Mouse (Mus musculus) heart, embryonic 11.5 days (tissue): Measurements from ENCODE around the gene Srsf9. TPM values are rescaled to one million over a fixed set of nuclear protein-coding genes. Genes with fewer than 3 reads are reported as not detected.
A peak's percentile ranks its signal among the peaks of the same experiment; 100 is the strongest.

ENCODE experiments used
- ATAC-seq: fragments of 200-750 bp; cut with Nextera tagmentation; replicated peaks from 2 replicates; pipeline ENCODE4 v1.8.0; 2017; ENCODE audit warnings: moderate library complexity; ENCODE audit not compliant: insufficient number of reproducible peaks, low FRiP score, low TSS enrichment
- H3K27ac ChIP-seq: fragments of 300-500 bp; sonication (generic); 2 replicates; pipeline ENCODE4 v1.5.1; 2014; ENCODE audit warnings: mild to moderate bottlenecking, low read depth, low read length
- H3K27me3 ChIP-seq: fragments of 300-500 bp; sonication (generic); 2 replicates; pipeline ENCODE4 v1.6.1; 2014; ENCODE audit warnings: mild to moderate bottlenecking, low read length, mixed read lengths; ENCODE audit not compliant: control insufficient read depth, insufficient read depth
- H3K36me3 ChIP-seq: fragments of 300-500 bp; sonication (generic); 2 replicates; pipeline ENCODE4 v1.6.1; 2014; ENCODE audit warnings: mild to moderate bottlenecking, low read length, moderate library complexity, mixed read lengths; ENCODE audit not compliant: control insufficient read depth, insufficient read depth
- H3K4me1 ChIP-seq: fragments of 300-500 bp; sonication (generic); 2 replicates; pipeline ENCODE4 v1.6.1; 2014; ENCODE audit warnings: low read length; ENCODE audit not compliant: control insufficient read depth, insufficient read depth
- H3K4me2 ChIP-seq: fragments of 300-500 bp; sonication (generic); 2 replicates; pipeline ENCODE4 v1.6.1; 2014; ENCODE audit warnings: mild to moderate bottlenecking, moderate library complexity
- H3K4me3 ChIP-seq: fragments of 300-500 bp; sonication (generic); 2 replicates; pipeline ENCODE4 v1.5.1; 2014; ENCODE audit warnings: low read depth, low read length
- H3K9ac ChIP-seq: fragments of 300-500 bp; sonication (generic); 2 replicates; pipeline ENCODE4 v1.6.1; 2014; ENCODE audit warnings: mild to moderate bottlenecking, low read depth, low read length, moderate library complexity
- H3K9me3 ChIP-seq: fragments of 300-500 bp; sonication (generic); replicated peaks from 2 replicates; pipeline ENCODE4 v1.6.1; 2016; ENCODE audit warnings: low read length; ENCODE audit not compliant: control insufficient read depth
- WGBS: fragments of 180-500 bp; shearing (Covaris S2); extraction: QIAGEN DNeasy Blood & Tissue Kit; methylation state at CpG from one replicate; pipeline ENCODE4 v1.1.7; 2014; ENCODE audit not compliant: insufficient replicate concordance; 5-methylcytosine and 5-hydroxymethylcytosine counted together
- polyA plus RNA-seq: library from polyadenylated mRNA; unstranded; fragments of >200 nt; fragmentation: Nextera tagmentation; extraction: Ambion mirVana; gene quantifications from 2 replicates; pipeline ENCODE4 v1.2.1, GENCODE M21; 2014

Gene Srsf9
- polyA plus RNA-seq, 1 experiment from 2014 or later: 149 TPM

- H3K27me3 ChIP-seq: no peaks in the 10 kb centered on the region
- H3K36me3 ChIP-seq: peaks cover 28% of the 10 kb centered on the region
- H3K9me3 ChIP-seq: no peaks in the 10 kb centered on the region
- no peak overlapping the region for H3K9ac ChIP-seq
- peak overlapping the region; percentile 90 for H3K4me3 ChIP-seq
- H3K27ac ChIP-seq: no peak overlapping the region
- H3K4me1 ChIP-seq: peaks cover 9% of the 10 kb centered on the region; the same call in 1 of the 2 replicates
- peak overlapping the region; percentile 84 for H3K4me2 ChIP-seq
- ATAC-seq: no peak
- 23% methylated on average over 7 of the region's 7 CpGs for WGBS
Observed at GRCm38 (mm10) chr5:115340007-115340406, 13.0 kb downstream of the Srsf9 start.

GRCm38 (mm10) chr5:115340577-115341313 lies 13.8 kb downstream of the Srsf9 start, which contains the start of the genes Gatc and Triap1:
Gene Gatc (minus strand): TSS chr5:115341178.
Gene Triap1 (plus strand): TSS chr5:115341225.
- under 1% methylated on average over 62 of the region's 62 CpGs for WGBS
- Histone ChIP-seq H3K9ac (peak within 1 kb of the TSS; percentile 96), H3K36me3 (peaks cover 31% of the 10 kb centered on the region), H3K4me1 (peaks cover 9% of the 10 kb centered on the region; the same call in 1 of the 2 replicates), H3K4me3 (peak within 1 kb of the TSS; percentile 90), H3K4me2 (peak within 1 kb of the TSS; percentile 84), H3K9me3 (no peaks in the 10 kb centered on the region), H3K27me3 (no peaks in the 10 kb centered on the region), H3K27ac (peak within 1 kb of the TSS; percentile 76)
- ATAC-seq: peak; percentile 86

GRCm38 (mm10) chr5:115341314-115342165 lies 14.6 kb downstream of the Srsf9 start:
- ATAC-seq: peak; percentile 28
- Histone ChIP-seq H3K9me3 (no peaks in the 10 kb centered on the region), H3K4me3 (peak overlapping the region; percentile 90), H3K36me3 (peaks cover 29% of the 10 kb centered on the region), H3K9ac (peak overlapping the region; percentile 96), H3K4me1 (peaks cover 9% of the 10 kb centered on the region; the same call in 1 of the 2 replicates), H3K4me2 (peak overlapping the region; percentile 84), H3K27me3 (no peaks in the 10 kb centered on the region), H3K27ac (peak overlapping the region; percentile 76; the same call in 1 of the 2 replicates)
- 10% methylated on average over 36 of the region's 36 CpGs for WGBS

GRCm38 (mm10) chr5:115347564-115347963 lies 20.6 kb downstream of the Srsf9 start:
- Histone ChIP-seq H3K4me1 (peaks cover 9% of the 10 kb centered on the region), H3K36me3 (peaks cover 28% of the 10 kb centered on the region), H3K27me3 (no peaks in the 10 kb centered on the region), H3K9me3 (no peaks in the 10 kb centered on the region; the same call in 1 of the 2 replicates), H3K4me3 (peak overlapping the region; percentile 84), H3K4me2 (peak overlapping the region; percentile 84), H3K9ac (peak overlapping the region; percentile 86), H3K27ac (no peak overlapping the region)
- 1% methylated on average over 5 of the region's 5 CpGs for WGBS
- 0 out of 2 replicates have a peak, but pooled peaks have one; percentile 19 for ATAC-seq

- H3K9me3 ChIP-seq: no peaks in the 10 kb centered on the region; the same call in 1 of the 2 replicates
- no peaks in the 10 kb centered on the region for H3K27me3 ChIP-seq
- peak; percentile 91 for ATAC-seq
- WGBS: under 1% methylated on average over 63 of the region's 74 CpGs
- H3K9ac ChIP-seq: peak within 1 kb of the TSS; percentile 86
- H3K4me3 ChIP-seq: peak within 1 kb of the TSS; percentile 84
- peaks cover 9% of the 10 kb centered on the region for H3K4me1 ChIP-seq
- peak within 1 kb of the TSS; percentile 76 for H3K27ac ChIP-seq
- H3K4me2 ChIP-seq: peak within 1 kb of the TSS; percentile 84
- peaks cover 18% of the 10 kb centered on the region for H3K36me3 ChIP-seq
Observed at GRCm38 (mm10) chr5:115348546-115349224, 21.7 kb downstream of the Srsf9 start, which contains the start of gene Cox6a1. Gene Cox6a1 (minus strand): TSS chr5:115348981.

- under 1% methylated on average over 18 of the region's 18 CpGs for WGBS
- Histone ChIP-seq H3K4me1 (peaks cover 9% of the 10 kb centered on the region), H3K4me2 (peak overlapping the region; percentile 84), H3K36me3 (peaks cover 14% of the 10 kb centered on the region), H3K9ac (peak overlapping the region; percentile 86), H3K27ac (peak overlapping the region; percentile 76), H3K4me3 (peak overlapping the region; percentile 84), H3K9me3 (no peaks in the 10 kb centered on the region; the same call in 1 of the 2 replicates), H3K27me3 (no peaks in the 10 kb centered on the region)
- ATAC-seq: no peak
Observed at GRCm38 (mm10) chr5:115349225-115349555, 22.2 kb downstream of the Srsf9 start.

GRCm38 (mm10) chr5:115351348-115351747 lies 24.4 kb downstream of the Srsf9 start:
- WGBS: 74% methylated on average over 5 of the region's 5 CpGs
- ATAC-seq: no peak

GRCm38 (mm10) chr5:115355070-115355469 lies 28.1 kb downstream of the Srsf9 start:
- no peak overlapping the region for H3K27ac ChIP-seq
- no peak overlapping the region for H3K4me2 ChIP-seq
- H3K4me3 ChIP-seq: no peak overlapping the region
- H3K4me1 ChIP-seq: no peaks in the 10 kb centered on the region
- no peaks in the 10 kb centered on the region for H3K36me3 ChIP-seq
- H3K9ac ChIP-seq: no peak overlapping the region
- 54% methylated on average over 13 of the region's 13 CpGs for WGBS
- H3K9me3 ChIP-seq: no peaks in the 10 kb centered on the region; the same call in 1 of the 2 replicates
- ATAC-seq: no peak
- no peaks in the 10 kb centered on the region for H3K27me3 ChIP-seq

More at GRCm38 (mm10) chr5:115351348-115351747, 24.4 kb downstream of the Srsf9 start:
- no peak overlapping the region for H3K27ac ChIP-seq
- no peaks in the 10 kb centered on the region; the same call in 1 of the 2 replicates for H3K9me3 ChIP-seq
- no peak overlapping the region for H3K9ac ChIP-seq
- H3K36me3 ChIP-seq: 0 out of 2 replicates have a peak, but pooled peaks cover 2% of the 10 kb centered on the region
- H3K4me2 ChIP-seq: no peak overlapping the region
- no peak overlapping the region for H3K4me3 ChIP-seq
- no peaks in the 10 kb centered on the region for H3K27me3 ChIP-seq
- H3K4me1 ChIP-seq: peaks cover 9% of the 10 kb centered on the region
